Mouse (Mus musculus) liver, embryonic 15.5 days (tissue): ENCODE data around the gene Ciao2b. TPM values are rescaled to one million over a fixed set of nuclear protein-coding genes. Genes with fewer than 3 reads are reported as not detected.

ENCODE experiments used
- ATAC-seq: fragments of 200-750 bp; cut with Nextera tagmentation; 2 replicates; pipeline ENCODE4 v1.8.0; 2017; ENCODE audit warnings: moderate number of reproducible peaks, mild to moderate bottlenecking, moderate library complexity; ENCODE audit not compliant: insufficient read depth
- H3K27ac ChIP-seq: fragments of 300-500 bp; sonication (generic); replicated peaks from 2 replicates; pipeline ENCODE4 v1.5.1; 2015; ENCODE audit warnings: mild to moderate bottlenecking, inconsistent platforms
- H3K27me3 ChIP-seq: fragments of 300-500 bp; sonication (generic); 2 replicates; pipeline ENCODE4 v1.6.1; 2015; ENCODE audit warnings: mild to moderate bottlenecking, inconsistent platforms
- H3K36me3 ChIP-seq: fragments of 300-500 bp; sonication (generic); replicated peaks from 2 replicates; pipeline ENCODE4 v1.6.1; 2015; ENCODE audit warnings: moderate library complexity, mild to moderate bottlenecking, inconsistent platforms
- H3K4me1 ChIP-seq: fragments of 300-500 bp; sonication (generic); replicated peaks from 2 replicates; pipeline ENCODE4 v1.6.1; 2015; ENCODE audit warnings: inconsistent platforms
- H3K4me2 ChIP-seq: fragments of 300-500 bp; sonication (generic); 2 replicates; pipeline ENCODE4 v1.6.1; 2015; ENCODE audit warnings: moderate library complexity, mild to moderate bottlenecking, inconsistent platforms
- H3K4me3 ChIP-seq: fragments of 300-500 bp; sonication (generic); replicated peaks from 2 replicates; pipeline ENCODE4 v1.5.1; 2015; ENCODE audit warnings: mild to moderate bottlenecking, inconsistent platforms
- H3K9ac ChIP-seq: fragments of 300-500 bp; sonication (generic); 2 replicates; pipeline ENCODE4 v1.6.1; 2015; ENCODE audit warnings: moderate library complexity, mild to moderate bottlenecking, inconsistent platforms
- H3K9me3 ChIP-seq: fragments of 300-500 bp; sonication (generic); replicated peaks from 2 replicates; pipeline ENCODE4 v1.6.1; 2016; ENCODE audit warnings: inconsistent platforms
- WGBS: fragments of 180-500 bp; shearing (Covaris S2); methylation state at CpG from one replicate; pipeline ENCODE4 v1.1.7; 2015; ENCODE audit warnings: mixed read lengths; ENCODE audit not compliant: insufficient replicate concordance; 5-methylcytosine and 5-hydroxymethylcytosine counted together
- polyA plus RNA-seq: library from polyadenylated mRNA; unstranded; fragments of >200 nt; fragmentation: Nextera tagmentation; extraction: Ambion mirVana; gene quantifications from 2 replicates; pipeline ENCODE4 v1.2.1, GENCODE M21; 2015

The Ciao2b gene
- polyA plus RNA-seq, 1 experiment from 2014 or later = 44.3 TPM

- H3K27ac ChIP-seq = no peak overlapping the region
- WGBS = 75% methylated on average over 6 of the region's 6 CpGs
- H3K4me1 ChIP-seq = peaks cover 23% of the 10 kb centered on the region
Observed at GRCm38 (mm10) chr8:104597656-104598055, 44.1 kb downstream of the Ciao2b start.

DNA sequence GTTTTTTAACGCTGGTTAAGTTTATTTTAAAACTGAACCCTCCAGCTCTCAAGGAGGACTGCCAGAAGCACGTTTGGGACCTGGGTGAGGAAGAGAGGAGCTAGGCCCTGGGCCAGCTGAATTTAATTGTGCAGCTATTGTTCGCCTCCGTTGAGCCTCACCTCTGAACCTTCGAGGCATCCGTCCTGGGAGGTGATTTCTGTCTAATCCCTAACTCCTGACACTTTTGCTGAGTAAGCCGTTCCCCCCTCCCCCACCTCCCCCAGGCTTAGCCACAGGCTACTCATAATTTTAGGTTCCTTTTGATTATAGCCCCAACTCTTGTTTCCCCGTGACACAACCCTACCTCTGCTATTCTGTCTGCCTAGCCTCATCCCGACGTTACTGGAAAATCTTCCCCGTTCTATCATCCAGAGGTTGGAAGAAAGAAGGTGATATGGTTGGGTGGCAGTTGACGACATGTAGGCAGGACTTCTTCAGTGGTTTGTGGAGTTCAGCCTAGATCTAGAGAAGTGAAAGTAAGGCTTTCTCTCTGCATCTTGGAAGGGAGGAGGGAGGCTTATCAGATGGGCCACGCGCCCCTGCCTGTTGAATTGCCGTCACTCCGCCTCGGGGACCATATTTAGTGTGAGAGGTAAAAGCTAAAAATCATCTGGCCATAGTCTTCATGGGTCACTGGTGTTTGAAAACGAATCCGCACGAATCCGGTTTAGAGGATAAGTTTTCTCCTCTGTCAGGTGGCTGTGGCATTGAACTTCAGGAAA lies 45.8 kb downstream of the Ciao2b start:
- Histone ChIP-seq H3K27ac (no peak overlapping the region), H3K27me3 (peaks cover 2% of the 10 kb centered on the region; the same call in 1 of the 2 replicates), H3K9me3 (no peaks in the 10 kb centered on the region), H3K4me3 (no peak overlapping the region), H3K36me3 (peaks cover 20% of the 10 kb centered on the region), H3K4me2 (peak overlapping the region; percentile 32), H3K4me1 (peaks cover 28% of the 10 kb centered on the region), H3K9ac (no peak overlapping the region)
- 64% methylated on average over 21 of the region's 21 CpGs for WGBS
- ATAC-seq = no peak

More at GRCm38 (mm10) chr8:104597656-104598055, 44.1 kb downstream of the Ciao2b start:
- H3K27me3 ChIP-seq = peaks cover 16% of the 10 kb centered on the region
- H3K36me3 ChIP-seq = peaks cover 20% of the 10 kb centered on the region
- H3K9ac ChIP-seq = no peak overlapping the region
- H3K4me3 ChIP-seq = no peak overlapping the region
- ATAC-seq = no peak
- H3K9me3 ChIP-seq = no peaks in the 10 kb centered on the region
- no peak overlapping the region for H3K4me2 ChIP-seq

GRCm38 (mm10) chr8:104594611-104595362 lies 47.0 kb downstream of the Ciao2b start:
- peaks cover 20% of the 10 kb centered on the region for H3K36me3 ChIP-seq
- H3K4me2 ChIP-seq = no peak overlapping the region
- H3K27me3 ChIP-seq = no peaks in the 10 kb centered on the region
- no peak overlapping the region for H3K9ac ChIP-seq
- H3K9me3 ChIP-seq = no peaks in the 10 kb centered on the region
- no peak overlapping the region for H3K27ac ChIP-seq
- no peak for ATAC-seq
- peaks cover 37% of the 10 kb centered on the region for H3K4me1 ChIP-seq
- no peak overlapping the region for H3K4me3 ChIP-seq
- WGBS = 84% methylated on average over 19 of the region's 19 CpGs

- no peak overlapping the region for H3K9ac ChIP-seq
- H3K9me3 ChIP-seq = no peaks in the 10 kb centered on the region
- H3K4me3 ChIP-seq = no peak overlapping the region
- peaks cover 20% of the 10 kb centered on the region for H3K36me3 ChIP-seq
- H3K27ac ChIP-seq = no peak overlapping the region
- no peak overlapping the region for H3K4me2 ChIP-seq
- no peak for ATAC-seq
- H3K4me1 ChIP-seq = peaks cover 37% of the 10 kb centered on the region
- H3K27me3 ChIP-seq = no peaks in the 10 kb centered on the region
- WGBS = 86% methylated on average over 31 of the region's 31 CpGs
Observed at GRCm38 (mm10) chr8:104593536-104594325, 48.0 kb downstream of the Ciao2b start.

- 70% methylated on average over 6 of the region's 6 CpGs for WGBS
- H3K4me1 ChIP-seq = peaks cover 37% of the 10 kb centered on the region
- peak overlapping the region; percentile 93 for H3K4me2 ChIP-seq
- H3K9ac ChIP-seq = no peak overlapping the region
- H3K9me3 ChIP-seq = no peaks in the 10 kb centered on the region
- H3K4me3 ChIP-seq = no peak overlapping the region
- peaks cover 20% of the 10 kb centered on the region for H3K36me3 ChIP-seq
- no peaks in the 10 kb centered on the region for H3K27me3 ChIP-seq
- no peak overlapping the region for H3K27ac ChIP-seq
- ATAC-seq = no peak
Observed at GRCm38 (mm10) chr8:104592566-104592965, 49.2 kb downstream of the Ciao2b start.

DNA sequence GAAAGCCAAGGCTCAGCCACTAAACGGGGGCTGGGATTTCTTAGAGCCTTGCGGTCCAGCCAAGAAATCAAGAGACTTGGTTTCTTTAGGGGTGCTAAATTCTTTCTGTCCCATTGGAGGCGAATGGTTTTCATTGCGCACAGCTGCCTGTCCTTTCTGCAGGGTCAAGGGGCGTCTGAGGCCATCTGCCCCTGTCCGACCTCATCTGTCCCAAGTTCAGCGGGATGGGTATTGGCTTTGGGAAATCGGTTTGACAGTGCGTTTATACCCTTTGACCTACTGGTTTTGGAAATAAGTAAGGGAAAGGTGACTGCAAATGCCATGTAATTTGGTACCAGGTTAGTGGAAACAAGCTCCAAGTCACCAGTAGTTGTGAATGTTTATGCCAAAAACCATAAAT lies 49.9 kb downstream of the Ciao2b start:
- peak overlapping the region; percentile 87 for H3K27ac ChIP-seq
- peak overlapping the region; percentile 93 for H3K4me2 ChIP-seq
- H3K36me3 ChIP-seq = peaks cover 20% of the 10 kb centered on the region
- H3K4me3 ChIP-seq = peak overlapping the region; percentile 73
- H3K9ac ChIP-seq = peak overlapping the region; percentile 52
- no peaks in the 10 kb centered on the region for H3K27me3 ChIP-seq
- 3% methylated on average over 9 of the region's 9 CpGs for WGBS
- H3K9me3 ChIP-seq = no peaks in the 10 kb centered on the region
- ATAC-seq = no peak
- H3K4me1 ChIP-seq = peaks cover 37% of the 10 kb centered on the region

- ATAC-seq = peak; percentile 97
- peak within 1 kb of the TSS; percentile 73 for H3K4me3 ChIP-seq
Observed at GRCm38 (mm10) chr8:104591133-104591834, 50.5 kb downstream of the Ciao2b start, which contains the start of gene Pdp2. Gene Pdp2 (plus strand): TSS chr8:104591451.

GRCm38 (mm10) chr8:104590284-104590683 lies 51.5 kb downstream of the Ciao2b start:
- WGBS = 65% methylated on average over 3 of the region's 3 CpGs
- Histone ChIP-seq H3K4me1 (peaks cover 27% of the 10 kb centered on the region), H3K27ac (no peak overlapping the region), H3K4me3 (no peak overlapping the region), H3K27me3 (no peaks in the 10 kb centered on the region), H3K9ac (no peak overlapping the region), H3K9me3 (no peaks in the 10 kb centered on the region), H3K36me3 (peaks cover 20% of the 10 kb centered on the region), H3K4me2 (no peak overlapping the region)
- ATAC-seq = no peak

More at GRCm38 (mm10) chr8:104591133-104591834, 50.5 kb downstream of the Ciao2b start, which contains the start of gene Pdp2:
- Histone ChIP-seq H3K9me3 (no peaks in the 10 kb centered on the region), H3K9ac (peak within 1 kb of the TSS; percentile 52), H3K27me3 (no peaks in the 10 kb centered on the region), H3K27ac (peak within 1 kb of the TSS; percentile 87), H3K4me1 (peaks cover 33% of the 10 kb centered on the region), H3K36me3 (peaks cover 20% of the 10 kb centered on the region), H3K4me2 (peak within 1 kb of the TSS; percentile 93)
- under 1% methylated on average over 44 of the region's 44 CpGs for WGBS
